Mouse (Mus musculus): Measurements from ENCODE around the gene Gtf2f2. TPM values are rescaled to one million over a fixed set of nuclear protein-coding genes. Genes with fewer than 3 reads are reported as not detected.
"Not testable (repeated sequence)": the region's sequence is repeated elsewhere in the genome, so short reads cannot be mapped to it uniquely, and the experiment has no call there.

Gene Gtf2f2
- polyA plus RNA-seq, 1 experiment from 2014 or later = 25.8 TPM

DNA sequence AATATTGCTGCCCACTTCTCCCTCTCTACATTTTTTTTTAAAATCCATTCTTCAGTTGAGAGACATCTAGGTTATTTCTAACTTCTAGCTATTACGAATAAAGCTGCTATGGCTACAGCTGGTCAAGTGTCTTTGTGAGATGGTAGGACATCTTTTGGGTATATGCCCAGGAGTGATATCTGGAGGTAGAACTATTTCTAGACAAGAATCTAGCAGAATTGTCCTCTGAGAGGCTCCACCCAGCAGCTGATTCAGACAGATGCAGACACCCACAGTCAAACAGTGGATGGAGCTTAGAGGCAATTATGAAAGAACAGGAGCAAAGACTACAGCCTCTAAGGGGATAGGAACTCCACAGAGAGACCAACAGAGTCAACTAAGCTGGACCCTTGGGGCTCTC, 69.2 kb downstream of the Gtf2f2 start:
- no peak overlapping the region for H3K27ac ChIP-seq (ENCODE audit: low read depth, low read length)
- ATAC-seq = no peak
- H3K9ac ChIP-seq (ENCODE audit: low read depth, low read length) = no peak overlapping the region
- no peak for TF ChIP-seq CTCF (IDR thresholded peaks at IDR 0.05; ENCODE audit: low read depth)
- H3K27me3 ChIP-seq (replicated peaks; ENCODE audit: control insufficient read depth, insufficient read depth, low read length) = no peaks in the 10 kb centered on the region
- WGBS = 94% methylated on average over 1 of the region's 1 CpGs
- no peak overlapping the region for H3K4me3 ChIP-seq (ENCODE audit: low read depth, low read length)
- H3K4me1 ChIP-seq (replicated peaks; ENCODE audit: control insufficient read depth, insufficient read depth, low read length) = no peaks in the 10 kb centered on the region
- no peaks in the 10 kb centered on the region for H3K9me3 ChIP-seq (ENCODE audit: control insufficient read depth)
- H3K36me3 ChIP-seq (ENCODE audit: control insufficient read depth, insufficient read depth) = peaks cover 4% of the 10 kb centered on the region; the same call in 1 of the 2 replicates
- no peak overlapping the region for H3K4me2 ChIP-seq (replicated peaks; ENCODE audit: low read depth)

- no peak for TF ChIP-seq CTCF (IDR thresholded peaks at IDR 0.05; ENCODE audit: low read depth)
- Histone ChIP-seq H3K27ac (ENCODE audit: low read depth, low read length) (no peak overlapping the region), H3K9me3 (ENCODE audit: control insufficient read depth) (no peaks in the 10 kb centered on the region), H3K36me3 (ENCODE audit: control insufficient read depth, insufficient read depth) (peaks cover 4% of the 10 kb centered on the region; the same call in 1 of the 2 replicates), H3K4me1 (replicated peaks; ENCODE audit: control insufficient read depth, insufficient read depth, low read length) (no peaks in the 10 kb centered on the region), H3K4me3 (ENCODE audit: low read depth, low read length) (no peak overlapping the region), H3K4me2 (replicated peaks; ENCODE audit: low read depth) (no peak overlapping the region), H3K9ac (ENCODE audit: low read depth, low read length) (no peak overlapping the region), H3K27me3 (replicated peaks; ENCODE audit: control insufficient read depth, insufficient read depth, low read length) (no peaks in the 10 kb centered on the region)
- ATAC-seq = no peak
- WGBS = 68% methylated on average over 1 of the region's 1 CpGs
These were observed 73.0 kb downstream of the Gtf2f2 start for GRCm38 (mm10) chr14:75937714-75938113.

DNA sequence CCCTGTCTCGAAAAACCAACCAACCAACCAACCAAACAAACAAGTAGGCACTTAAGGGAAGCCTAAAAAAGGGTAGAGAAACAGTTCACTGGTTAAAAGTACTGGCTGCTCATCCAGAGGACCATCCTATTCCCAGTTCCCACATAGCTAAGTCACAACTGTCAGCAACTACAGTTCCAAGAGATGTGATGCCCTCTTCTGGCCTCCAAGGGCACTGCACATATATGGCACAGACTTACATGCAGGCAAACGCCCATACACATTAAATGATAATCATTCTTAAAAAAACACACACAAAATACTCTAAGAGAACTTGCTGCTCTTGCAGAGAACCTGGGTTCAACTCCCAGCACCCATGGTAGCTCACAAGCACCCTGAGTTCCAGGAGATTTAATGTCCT, 76.3 kb downstream of the Gtf2f2 start:
- no peak overlapping the region for H3K9ac ChIP-seq (ENCODE audit: low read depth, low read length)
- TF ChIP-seq CTCF (IDR thresholded peaks at IDR 0.05; ENCODE audit: low read depth) = peak; percentile 53
- 97% methylated on average over 2 of the region's 2 CpGs for WGBS
- no peaks in the 10 kb centered on the region for H3K36me3 ChIP-seq (ENCODE audit: control insufficient read depth, insufficient read depth)
- no peak for ATAC-seq
- no peak overlapping the region for H3K4me3 ChIP-seq (ENCODE audit: low read depth, low read length)
- H3K4me1 ChIP-seq (replicated peaks; ENCODE audit: control insufficient read depth, insufficient read depth, low read length) = no peaks in the 10 kb centered on the region
- H3K9me3 ChIP-seq (ENCODE audit: control insufficient read depth) = no peaks in the 10 kb centered on the region
- no peaks in the 10 kb centered on the region for H3K27me3 ChIP-seq (replicated peaks; ENCODE audit: control insufficient read depth, insufficient read depth, low read length)
- no peak overlapping the region for H3K27ac ChIP-seq (ENCODE audit: low read depth, low read length)
- no peak overlapping the region for H3K4me2 ChIP-seq (replicated peaks; ENCODE audit: low read depth)

DNA sequence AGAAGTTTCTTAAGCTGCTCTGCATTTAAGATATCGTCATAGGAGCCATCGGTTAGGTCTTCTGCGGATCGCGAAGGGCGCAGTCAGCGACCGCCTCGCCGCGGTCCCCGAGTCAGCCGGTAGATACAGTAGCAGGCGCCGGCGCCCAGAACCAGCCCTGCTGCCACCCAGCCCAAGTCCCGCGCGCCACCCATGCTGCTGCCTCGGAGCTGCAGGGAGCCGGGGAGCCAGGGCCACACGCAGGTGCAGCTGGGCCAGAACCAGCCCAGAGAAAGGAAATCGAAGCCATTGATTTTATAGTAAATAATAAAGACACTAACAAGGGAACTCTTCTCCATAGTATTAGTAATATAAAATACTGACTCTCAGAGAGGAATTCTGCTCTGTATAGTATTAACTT, 79.4 kb downstream of the Gtf2f2 start:
- 94% methylated on average over 23 of the region's 23 CpGs for WGBS
- no peak for TF ChIP-seq CTCF (IDR thresholded peaks at IDR 0.05; ENCODE audit: low read depth)
- ATAC-seq = no peak

GRCm38 (mm10) chr14:75929713-75930112, 81.0 kb downstream of the Gtf2f2 start:
- H3K4me1 ChIP-seq (replicated peaks; ENCODE audit: control insufficient read depth, insufficient read depth, low read length); ATAC-seq; H3K27ac ChIP-seq (ENCODE audit: low read depth, low read length); H3K27me3 ChIP-seq (replicated peaks; ENCODE audit: control insufficient read depth, insufficient read depth, low read length); H3K4me2 ChIP-seq (replicated peaks; ENCODE audit: low read depth); H3K36me3 ChIP-seq (ENCODE audit: control insufficient read depth, insufficient read depth); H3K9ac ChIP-seq (ENCODE audit: low read depth, low read length); H3K4me3 ChIP-seq (ENCODE audit: low read depth, low read length); H3K9me3 ChIP-seq (ENCODE audit: control insufficient read depth): not testable (repeated sequence)
- 95% methylated on average over 8 of the region's 8 CpGs for WGBS

More for the DNA sequence above, 79.4 kb downstream of the Gtf2f2 start:
- no peaks in the 10 kb centered on the region for H3K4me1 ChIP-seq (replicated peaks; ENCODE audit: control insufficient read depth, insufficient read depth, low read length)
- no peak overlapping the region for H3K4me3 ChIP-seq (ENCODE audit: low read depth, low read length)
- H3K27ac ChIP-seq (ENCODE audit: low read depth, low read length) = no peak overlapping the region
- H3K4me2 ChIP-seq (replicated peaks; ENCODE audit: low read depth) = no peak overlapping the region
- H3K9ac ChIP-seq (ENCODE audit: low read depth, low read length) = no peak overlapping the region
- H3K9me3 ChIP-seq (ENCODE audit: control insufficient read depth) = no peaks in the 10 kb centered on the region
- H3K27me3 ChIP-seq (replicated peaks; ENCODE audit: control insufficient read depth, insufficient read depth, low read length) = no peaks in the 10 kb centered on the region
- H3K36me3 ChIP-seq (ENCODE audit: control insufficient read depth, insufficient read depth) = no peaks in the 10 kb centered on the region

GRCm38 (mm10) chr14:75923314-75924052, 87.2 kb downstream of the Gtf2f2 start:
- Histone ChIP-seq H3K4me3 (ENCODE audit: low read depth, low read length) (no peak overlapping the region), H3K27me3 (replicated peaks; ENCODE audit: control insufficient read depth, insufficient read depth, low read length) (no peaks in the 10 kb centered on the region), H3K4me1 (replicated peaks; ENCODE audit: control insufficient read depth, insufficient read depth, low read length) (no peaks in the 10 kb centered on the region), H3K9me3 (ENCODE audit: control insufficient read depth) (no peaks in the 10 kb centered on the region), H3K36me3 (ENCODE audit: control insufficient read depth, insufficient read depth) (no peaks in the 10 kb centered on the region), H3K9ac (ENCODE audit: low read depth, low read length) (no peak overlapping the region), H3K27ac (ENCODE audit: low read depth, low read length) (no peak overlapping the region), H3K4me2 (replicated peaks; ENCODE audit: low read depth) (no peak overlapping the region)
- 88% methylated on average over 1 of the region's 1 CpGs for WGBS
- no peak for ATAC-seq
- no peak for TF ChIP-seq CTCF (IDR thresholded peaks at IDR 0.05; ENCODE audit: low read depth)
